Mouse (Mus musculus) heart, adult 2 months (tissue): Measurements from ENCODE around the gene Pdzd2. TPM values are rescaled to one million over a fixed set of nuclear protein-coding genes. Genes with fewer than 3 reads are reported as not detected.

ENCODE experiments used
- DNase-seq, 2 experiments: peaks; one replicate each; pipeline ENCODE4 v3.0.0; 2021
- H3K27ac ChIP-seq: fragments of 200-600 bp; 2 replicates; pipeline ENCODE4 v1.8.1; 2022
- H3K27me3 ChIP-seq: fragments of 200-500 bp; 2 replicates; pipeline ENCODE4 v1.6.1; 2012; ENCODE audit warnings: mild to moderate bottlenecking, low read length, inconsistent platforms, mixed read lengths; ENCODE audit not compliant: control insufficient read depth, insufficient read depth
- H3K36me3 ChIP-seq: fragments of 200-500 bp; 2 replicates; pipeline ENCODE4 v1.6.1; 2012; ENCODE audit warnings: low read length, inconsistent platforms; ENCODE audit not compliant: control insufficient read depth, insufficient read depth
- H3K4me1 ChIP-seq: fragments of 200-500 bp; 2 replicates; pipeline ENCODE4 v1.6.1; 2011; ENCODE audit warnings: low read length; ENCODE audit not compliant: control insufficient read depth, insufficient read depth
- H3K4me3 ChIP-seq: fragments of 200-600 bp; 2 replicates; pipeline ENCODE4 v1.8.1; 2022
- H3K79me2 ChIP-seq: fragments of 200-500 bp; replicated peaks from 2 replicates; pipeline ENCODE4 v1.6.1; 2012; ENCODE audit warnings: mild to moderate bottlenecking, inconsistent platforms, low read length, moderate library complexity, mixed read lengths; ENCODE audit not compliant: control insufficient read depth, insufficient read depth
- H3K9ac ChIP-seq: fragments of 200-500 bp; 2 replicates; pipeline ENCODE4 v1.6.1; 2012; ENCODE audit warnings: low read depth, mild to moderate bottlenecking, control low read depth, inconsistent platforms, low read length, mixed read lengths
- CTCF ChIP-seq: fragments of 200-600 bp; IDR thresholded peaks from 2 replicates; pipeline ENCODE4 v1.8.1; 2022; ENCODE audit warnings: antibody characterized with exemption, mild to moderate bottlenecking, moderate library complexity
- EP300 ChIP-seq: fragments of 200-500 bp; IDR thresholded peaks from 2 replicates; pipeline ENCODE4 v1.6.1; 2011; ENCODE audit warnings: low read depth, low read length, control low read depth; ENCODE audit not compliant: insufficient read depth
- POLR2A ChIP-seq: fragments of 200-500 bp; IDR thresholded peaks from 2 replicates; pipeline ENCODE4 v1.6.1; 2011; ENCODE audit warnings: mild to moderate bottlenecking, low read depth, low read length, control low read depth; ENCODE audit not compliant: insufficient read depth
- WGBS: fragments of 180-500 bp; shearing (Covaris S2); methylation state at CpG from one replicate; pipeline ENCODE4 v1.1.7; 2018; 5-methylcytosine and 5-hydroxymethylcytosine counted together
- intact Hi-C: fragments of 180-260 bp; cut with DNase I; formaldehyde crosslinking; loops from one replicate; pipeline ENCODE4 v1.15.1; 2025
- polyA plus RNA-seq: library from polyadenylated mRNA; depleted of rRNA; stranded (reverse); fragments of >200 nt; gene quantifications from 2 replicates; pipeline ENCODE4 v1.2.3, GENCODE M21; 2012
- total RNA-seq, 2 experiments: library from RNA; stranded (reverse); gene quantifications; 2 replicates each; pipeline ENCODE4 v1.2.3; 2021

The Pdzd2 gene
- total and polyA plus RNA-seq, 3 experiments = 15.0 to 83.9 (median 78.9) TPM

GRCm38 (mm10) chr15:12565281-12565680 is 174.4 kb downstream of the Pdzd2 start:
- TF ChIP-seq CTCF = no peak
- peak; percentile 45; the same call in 1 of the 2 replicates for TF ChIP-seq EP300
- TF ChIP-seq POLR2A = peak; percentile 34; the same call in 1 of the 2 replicates
- H3K36me3 ChIP-seq = no peaks in the 10 kb centered on the region; the same call in 1 of the 2 replicates
- no peak overlapping the region for H3K9ac ChIP-seq
- DNase-seq = peak in 1 of 2 experiments; percentile 45
- 45% methylated on average over 8 of the region's 8 CpGs for WGBS
- intact Hi-C loops = loop anchor here (1.0 kb wide), 1 partner anchor 15 kb away; no protein-coding TSS in a partner anchor
- no peak overlapping the region for H3K4me3 ChIP-seq
- H3K4me1 ChIP-seq = peaks cover 13% of the 10 kb centered on the region
- peak overlapping the region; percentile 66 for H3K27ac ChIP-seq
- no peaks in the 10 kb centered on the region for H3K27me3 ChIP-seq
- H3K79me2 ChIP-seq = no peaks in the 10 kb centered on the region

DNA sequence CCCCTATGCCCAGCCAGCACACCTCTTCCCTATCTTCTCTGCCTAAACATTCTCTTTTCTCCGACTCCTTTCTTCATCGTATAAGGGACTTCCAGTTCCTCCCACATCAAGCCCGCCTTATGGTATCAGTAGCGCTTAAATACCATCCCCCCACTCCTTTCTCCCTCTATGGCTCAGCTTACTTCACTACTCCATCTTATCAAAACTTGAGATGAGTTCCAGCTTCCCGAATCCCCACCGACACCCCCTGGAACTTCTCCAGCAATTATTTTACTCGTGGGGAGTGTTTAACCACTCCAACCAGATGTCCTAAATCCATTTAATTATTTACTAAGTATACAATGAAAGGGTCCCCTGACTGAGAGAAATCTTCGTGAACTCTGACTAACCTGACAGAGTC is 179.2 kb downstream of the Pdzd2 start:
- 33% methylated on average over 8 of the region's 8 CpGs for WGBS
- intact Hi-C loops = no loop called here
- H3K27me3 ChIP-seq = no peaks in the 10 kb centered on the region
- H3K4me1 ChIP-seq = peaks cover 4% of the 10 kb centered on the region
- DNase-seq = no peak
- TF ChIP-seq CTCF = no peak
- no peak for TF ChIP-seq EP300
- no peak for TF ChIP-seq POLR2A
- H3K36me3 ChIP-seq = no peaks in the 10 kb centered on the region; the same call in 1 of the 2 replicates
- no peak overlapping the region for H3K27ac ChIP-seq
- no peak overlapping the region for H3K4me3 ChIP-seq
- no peaks in the 10 kb centered on the region for H3K79me2 ChIP-seq
- H3K9ac ChIP-seq = no peak overlapping the region

DNA sequence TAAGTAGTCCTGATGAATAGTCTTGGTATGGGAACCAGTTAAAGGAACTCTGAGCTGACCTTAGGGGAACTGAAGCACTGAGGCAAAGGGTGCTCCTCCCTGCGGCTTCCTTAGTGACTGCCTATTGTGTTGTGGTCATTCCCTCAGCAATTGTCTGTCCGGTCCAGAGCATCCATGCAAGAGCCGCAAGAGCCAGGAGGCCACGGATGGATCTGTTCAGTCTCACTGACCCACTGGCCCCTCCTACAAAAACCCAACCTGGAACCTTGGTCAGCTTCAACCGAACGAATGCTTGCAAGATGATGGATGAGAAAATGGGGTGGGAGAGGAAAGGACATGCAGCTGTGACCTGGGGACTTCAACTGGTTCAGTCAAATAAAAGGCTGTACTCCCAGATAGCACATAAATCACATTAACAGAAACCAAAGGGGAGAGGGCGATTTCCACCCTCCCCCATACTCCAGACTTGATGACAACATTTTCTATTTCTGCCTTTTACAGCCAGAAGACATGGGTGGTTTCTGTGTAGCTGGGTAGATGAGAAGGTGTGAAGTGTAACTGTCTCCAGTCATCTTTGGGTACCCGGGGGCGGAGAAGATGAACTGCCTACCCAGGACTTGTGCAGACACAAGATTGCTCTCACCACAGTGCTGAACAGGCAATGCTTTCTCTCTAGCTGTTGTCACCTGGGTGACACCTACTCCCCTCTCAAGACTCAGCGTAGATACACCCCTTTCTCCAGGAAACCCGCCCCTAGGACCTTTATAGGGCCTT is 181.9 kb downstream of the Pdzd2 start:
- H3K9ac ChIP-seq = no peak overlapping the region
- H3K27ac ChIP-seq = no peak overlapping the region
- peaks cover 8% of the 10 kb centered on the region for H3K4me1 ChIP-seq
- H3K4me3 ChIP-seq = no peak overlapping the region
- no peaks in the 10 kb centered on the region; the same call in 1 of the 2 replicates for H3K79me2 ChIP-seq
- no peaks in the 10 kb centered on the region for H3K27me3 ChIP-seq
- DNase-seq = no peak
- TF ChIP-seq POLR2A (no peak), EP300 (no peak), CTCF (no peak)
- no peaks in the 10 kb centered on the region; the same call in 1 of the 2 replicates for H3K36me3 ChIP-seq
- 68% methylated on average over 11 of the region's 11 CpGs for whole genome bisulfite sequencing
- intact Hi-C loops = no loop called here

- TF ChIP-seq CTCF (no peak), POLR2A (0 out of 2 replicates have a peak, but pooled peaks have one; percentile 22)
- no peak for DNase-seq
- peaks cover 2% of the 10 kb centered on the region; the same call in 1 of the 2 replicates for H3K36me3 ChIP-seq
- WGBS = 35% methylated on average over 3 of the region's 3 CpGs
- peaks cover 10% of the 10 kb centered on the region for H3K4me1 ChIP-seq
- H3K27ac ChIP-seq = peak overlapping the region; percentile 29; the same call in 1 of the 2 replicates
- no peak overlapping the region for H3K9ac ChIP-seq
- no peaks in the 10 kb centered on the region for H3K27me3 ChIP-seq
- H3K79me2 ChIP-seq = no peaks in the 10 kb centered on the region; the same call in 1 of the 2 replicates
- no peak overlapping the region for H3K4me3 ChIP-seq
- intact Hi-C loops = no loop called here
Observed at GRCm38 (mm10) chr15:12553211-12553610, 186.5 kb downstream of the Pdzd2 start.

GRCm38 (mm10) chr15:12550919-12551318 is 188.8 kb downstream of the Pdzd2 start:
- intact Hi-C loops = loop anchor here (1.0 kb wide), 1 partner anchor 14 kb away; no protein-coding TSS in a partner anchor
- 33% methylated on average over 3 of the region's 3 CpGs for WGBS
- peaks cover 4% of the 10 kb centered on the region; the same call in 1 of the 2 replicates for H3K36me3 ChIP-seq
- no peak overlapping the region for H3K9ac ChIP-seq
- no peak overlapping the region for H3K4me3 ChIP-seq
- H3K4me1 ChIP-seq = peaks cover 12% of the 10 kb centered on the region
- TF ChIP-seq CTCF (peak; percentile 59), EP300 (no peak)
- H3K27me3 ChIP-seq = no peaks in the 10 kb centered on the region
- peak overlapping the region; percentile 98 for H3K27ac ChIP-seq
- no peaks in the 10 kb centered on the region; the same call in 1 of the 2 replicates for H3K79me2 ChIP-seq
- no peak for DNase-seq

DNA sequence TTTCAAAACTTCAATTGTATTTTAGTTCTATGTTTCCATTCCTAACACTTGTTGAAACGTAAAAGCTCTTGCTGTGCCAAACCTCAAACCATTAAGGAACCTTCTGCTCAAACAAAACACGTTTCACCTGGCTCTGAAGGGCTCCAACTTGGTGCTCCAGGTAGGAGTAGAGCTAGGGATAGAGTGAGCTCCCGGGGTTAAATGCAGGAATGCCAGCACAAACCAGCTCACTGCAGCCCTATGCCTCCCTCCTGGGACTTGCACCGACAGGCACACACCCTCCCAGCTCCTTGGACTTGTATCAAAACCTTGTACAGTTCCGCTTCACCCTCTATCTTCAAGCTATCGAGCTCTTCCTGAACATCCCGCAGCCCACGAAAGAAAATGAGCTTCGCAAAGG is 189.3 kb downstream of the Pdzd2 start:
- peak; percentile 55 to 56 for DNase-seq
- WGBS = 29% methylated on average over 9 of the region's 9 CpGs
- Histone ChIP-seq H3K36me3 (peaks cover 4% of the 10 kb centered on the region; the same call in 1 of the 2 replicates), H3K27me3 (no peaks in the 10 kb centered on the region), H3K79me2 (no peaks in the 10 kb centered on the region; the same call in 1 of the 2 replicates), H3K9ac (peak overlapping the region; percentile 40; the same call in 1 of the 2 replicates), H3K27ac (peak overlapping the region; percentile 98), H3K4me3 (peak overlapping the region; percentile 57), H3K4me1 (peaks cover 15% of the 10 kb centered on the region)
- intact Hi-C loops = loop anchor here (1.0 kb wide), 1 partner anchor 15 kb away; no protein-coding TSS in a partner anchor
- TF ChIP-seq POLR2A (no peak), EP300 (no peak), CTCF (no peak)
